Mouse (Mus musculus) embryonic facial prominence, embryonic 15.5 days (tissue): Measurements from ENCODE around the gene Hdac7. TPM values are rescaled to one million over a fixed set of nuclear protein-coding genes. Genes with fewer than 3 reads are reported as not detected.

ENCODE experiments used
- ATAC-seq: fragments of 200-750 bp; cut with Nextera tagmentation; 2 replicates; pipeline ENCODE4 v1.8.0; 2017; ENCODE audit warnings: low read depth, moderate TSS enrichment; ENCODE audit not compliant: insufficient number of reproducible peaks, low FRiP score, low TSS enrichment
- H3K27ac ChIP-seq: fragments of 300-500 bp; sonication (generic); replicated peaks from 2 replicates; pipeline ENCODE4 v1.5.1; 2015; ENCODE audit warnings: mild to moderate bottlenecking, inconsistent platforms
- H3K27me3 ChIP-seq: fragments of 300-500 bp; sonication (generic); 2 replicates; pipeline ENCODE4 v1.6.1; 2015; ENCODE audit warnings: inconsistent platforms
- H3K36me3 ChIP-seq: fragments of 300-500 bp; sonication (generic); 2 replicates; pipeline ENCODE4 v1.6.1; 2015; ENCODE audit warnings: mild to moderate bottlenecking, inconsistent platforms
- H3K4me1 ChIP-seq: fragments of 300-500 bp; sonication (generic); 2 replicates; pipeline ENCODE4 v1.6.1; 2015; ENCODE audit warnings: inconsistent platforms
- H3K4me2 ChIP-seq: fragments of 300-500 bp; sonication (generic); replicated peaks from 2 replicates; pipeline ENCODE4 v1.6.1; 2015; ENCODE audit warnings: mild to moderate bottlenecking, inconsistent platforms
- H3K4me3 ChIP-seq: fragments of 300-500 bp; sonication (generic); replicated peaks from 2 replicates; pipeline ENCODE4 v1.5.1; 2015; ENCODE audit warnings: mild to moderate bottlenecking, inconsistent platforms
- H3K9ac ChIP-seq: fragments of 300-500 bp; sonication (generic); 2 replicates; pipeline ENCODE4 v1.6.1; 2015; ENCODE audit warnings: inconsistent platforms
- H3K9me3 ChIP-seq: fragments of 300-500 bp; sonication (generic); replicated peaks from 2 replicates; pipeline ENCODE4 v1.6.1; 2016; ENCODE audit warnings: inconsistent platforms
- WGBS: fragments of 180-500 bp; shearing (Covaris S2); methylation state at CpG from one replicate; pipeline ENCODE4 v1.1.7; 2015; 5-methylcytosine and 5-hydroxymethylcytosine counted together
- polyA plus RNA-seq: library from polyadenylated mRNA; unstranded; fragments of >200 nt; fragmentation: Nextera tagmentation; extraction: Ambion mirVana; gene quantifications from 2 replicates; pipeline ENCODE4 v1.2.1, GENCODE M21; 2015

The Hdac7 gene
- polyA plus RNA-seq, 1 experiment from 2014 or later = 37.9 TPM

GRCm38 (mm10) chr15:97812875-97813274 lies 31.4 kb downstream of the Hdac7 start:
- no peaks in the 10 kb centered on the region for H3K9me3 ChIP-seq
- peaks cover 33% of the 10 kb centered on the region for H3K36me3 ChIP-seq
- peaks cover 44% of the 10 kb centered on the region for H3K4me1 ChIP-seq
- H3K27ac ChIP-seq = peak overlapping the region; percentile 60
- H3K4me3 ChIP-seq = no peak overlapping the region
- no peaks in the 10 kb centered on the region for H3K27me3 ChIP-seq
- no peak for ATAC-seq
- no peak overlapping the region for H3K4me2 ChIP-seq
- no peak overlapping the region for H3K9ac ChIP-seq
- 65% methylated on average over 7 of the region's 7 CpGs for WGBS

DNA sequence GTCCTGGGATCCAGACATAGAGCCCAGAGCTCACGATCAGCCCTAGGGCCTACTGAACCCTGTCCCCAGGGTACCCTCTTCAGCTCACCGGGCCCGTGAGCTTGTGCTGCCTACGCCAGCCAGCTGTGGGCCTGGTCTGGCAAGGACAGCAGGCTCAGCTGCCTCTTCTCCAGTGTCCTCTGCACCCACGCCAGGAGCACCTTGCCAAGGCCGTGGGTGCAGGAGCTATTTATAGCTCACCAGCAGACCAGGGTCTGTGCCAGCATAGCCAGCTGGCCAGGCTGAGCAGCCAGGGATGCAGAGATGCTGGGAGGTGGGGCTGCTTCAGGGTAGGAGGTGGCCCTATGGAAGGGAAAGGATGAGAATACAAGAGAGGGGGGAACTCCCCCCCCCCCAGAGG lies 32.2 kb downstream of the Hdac7 start:
- Histone ChIP-seq H3K4me1 (peaks cover 44% of the 10 kb centered on the region), H3K4me2 (no peak overlapping the region), H3K9ac (no peak overlapping the region), H3K27me3 (no peaks in the 10 kb centered on the region), H3K9me3 (no peaks in the 10 kb centered on the region), H3K36me3 (peaks cover 41% of the 10 kb centered on the region), H3K4me3 (no peak overlapping the region), H3K27ac (peak overlapping the region; percentile 60)
- 62% methylated on average over 6 of the region's 6 CpGs for WGBS
- ATAC-seq = peak; percentile 59; the same call in 1 of the 2 replicates

DNA sequence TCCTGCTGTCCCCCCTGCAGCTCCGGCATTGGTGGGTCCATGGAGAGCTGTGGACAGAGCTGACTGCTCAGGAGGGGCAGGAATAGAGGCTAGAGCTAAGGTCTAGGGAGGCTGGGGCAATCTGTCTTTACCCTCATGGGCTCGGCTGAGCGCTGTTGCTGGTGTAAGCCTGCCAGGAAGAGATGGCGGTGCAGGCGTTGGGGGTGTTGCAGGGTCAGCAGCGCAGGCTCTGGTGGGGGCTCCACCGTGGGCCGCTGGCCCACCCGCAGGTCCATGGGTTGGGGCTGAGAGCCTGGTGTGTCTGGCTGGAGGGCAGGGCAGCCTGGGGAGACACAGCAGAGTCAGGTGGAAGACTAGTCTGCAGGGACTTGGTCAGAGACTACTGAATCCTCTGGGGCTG lies 33.0 kb downstream of the Hdac7 start:
- no peak for ATAC-seq
- 90% methylated on average over 9 of the region's 9 CpGs for WGBS
- H3K4me3 ChIP-seq = no peak overlapping the region
- peaks cover 44% of the 10 kb centered on the region for H3K4me1 ChIP-seq
- no peak overlapping the region; the same call in 1 of the 2 replicates for H3K27ac ChIP-seq
- no peaks in the 10 kb centered on the region for H3K9me3 ChIP-seq
- no peaks in the 10 kb centered on the region for H3K27me3 ChIP-seq
- H3K4me2 ChIP-seq = no peak overlapping the region
- H3K9ac ChIP-seq = no peak overlapping the region
- H3K36me3 ChIP-seq = peaks cover 49% of the 10 kb centered on the region

GRCm38 (mm10) chr15:97810399-97810798 lies 33.9 kb downstream of the Hdac7 start:
- Histone ChIP-seq H3K4me1 (peaks cover 43% of the 10 kb centered on the region), H3K9me3 (no peaks in the 10 kb centered on the region), H3K4me2 (no peak overlapping the region), H3K9ac (no peak overlapping the region), H3K4me3 (no peak overlapping the region), H3K27me3 (no peaks in the 10 kb centered on the region), H3K36me3 (peaks cover 48% of the 10 kb centered on the region), H3K27ac (no peak overlapping the region)
- WGBS = 87% methylated on average over 5 of the region's 5 CpGs
- ATAC-seq = no peak

GRCm38 (mm10) chr15:97809942-97810341 lies 34.4 kb downstream of the Hdac7 start:
- no peaks in the 10 kb centered on the region for H3K27me3 ChIP-seq
- H3K9me3 ChIP-seq = no peaks in the 10 kb centered on the region
- H3K4me3 ChIP-seq = no peak overlapping the region
- no peak for ATAC-seq
- H3K36me3 ChIP-seq = peaks cover 50% of the 10 kb centered on the region
- H3K4me2 ChIP-seq = no peak overlapping the region
- WGBS = 81% methylated on average over 5 of the region's 5 CpGs
- H3K9ac ChIP-seq = no peak overlapping the region
- peaks cover 38% of the 10 kb centered on the region for H3K4me1 ChIP-seq
- no peak overlapping the region for H3K27ac ChIP-seq

DNA sequence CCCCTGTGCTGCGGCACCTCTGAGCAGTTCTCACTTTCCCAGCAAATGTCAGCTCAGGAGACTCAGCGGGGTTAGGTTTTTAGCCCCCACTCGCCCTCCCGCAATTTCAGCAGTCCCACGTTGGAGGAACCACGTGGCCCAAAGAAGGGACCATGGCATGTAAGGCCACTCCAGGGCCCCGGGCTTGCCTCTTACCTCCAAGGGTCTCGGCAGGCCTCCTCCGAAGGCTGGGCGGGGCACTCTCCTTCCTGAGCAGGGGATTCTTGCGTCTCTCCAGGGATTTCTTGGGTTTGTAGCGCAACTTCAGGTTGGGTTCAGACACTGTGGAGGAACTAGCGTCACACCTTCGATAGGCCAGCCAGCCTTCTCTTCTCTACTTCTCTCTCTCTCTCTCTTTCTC lies 35.1 kb downstream of the Hdac7 start:
- no peak overlapping the region for H3K4me3 ChIP-seq
- no peak overlapping the region for H3K27ac ChIP-seq
- no peak overlapping the region for H3K4me2 ChIP-seq
- no peaks in the 10 kb centered on the region for H3K9me3 ChIP-seq
- H3K27me3 ChIP-seq = no peaks in the 10 kb centered on the region
- H3K36me3 ChIP-seq = peaks cover 54% of the 10 kb centered on the region
- no peak for ATAC-seq
- WGBS = 84% methylated on average over 14 of the region's 14 CpGs
- H3K9ac ChIP-seq = no peak overlapping the region
- peaks cover 31% of the 10 kb centered on the region for H3K4me1 ChIP-seq

DNA sequence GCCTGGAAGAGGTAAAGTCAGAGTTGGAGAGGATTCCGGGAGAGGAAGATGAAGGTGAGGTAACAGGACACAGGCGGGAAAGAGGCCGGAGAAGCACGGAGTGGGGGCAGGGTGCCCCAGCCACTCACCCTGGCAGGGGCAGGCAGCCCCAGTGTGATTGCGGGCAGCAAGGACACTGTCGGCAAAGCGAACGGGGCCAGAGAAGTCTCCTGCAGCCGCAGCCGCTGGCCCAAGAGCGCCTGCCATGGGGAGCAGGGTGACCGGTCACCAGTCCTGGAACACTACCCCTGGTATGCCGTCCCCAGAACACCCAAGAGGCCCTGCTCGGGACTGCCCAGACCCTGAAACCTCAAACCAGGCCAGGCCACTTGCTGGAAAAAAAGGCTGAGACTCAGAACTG lies 35.8 kb downstream of the Hdac7 start:
- WGBS = 84% methylated on average over 14 of the region's 14 CpGs
- Histone ChIP-seq H3K9me3 (no peaks in the 10 kb centered on the region), H3K36me3 (peaks cover 54% of the 10 kb centered on the region), H3K27ac (no peak overlapping the region), H3K4me1 (peaks cover 24% of the 10 kb centered on the region), H3K4me2 (no peak overlapping the region), H3K4me3 (no peak overlapping the region), H3K9ac (no peak overlapping the region), H3K27me3 (no peaks in the 10 kb centered on the region)
- ATAC-seq = no peak

GRCm38 (mm10) chr15:97807867-97808266 lies 36.4 kb downstream of the Hdac7 start:
- Histone ChIP-seq H3K4me1 (peaks cover 18% of the 10 kb centered on the region), H3K36me3 (peaks cover 54% of the 10 kb centered on the region), H3K4me2 (no peak overlapping the region), H3K9ac (no peak overlapping the region), H3K4me3 (no peak overlapping the region), H3K27me3 (no peaks in the 10 kb centered on the region), H3K9me3 (no peaks in the 10 kb centered on the region), H3K27ac (no peak overlapping the region)
- ATAC-seq = no peak
- 72% methylated on average over 12 of the region's 12 CpGs for WGBS

- Histone ChIP-seq H3K4me3 (no peak overlapping the region), H3K4me1 (no peaks in the 10 kb centered on the region), H3K27ac (no peak overlapping the region), H3K27me3 (no peaks in the 10 kb centered on the region), H3K36me3 (peaks cover 69% of the 10 kb centered on the region), H3K9ac (no peak overlapping the region), H3K9me3 (no peaks in the 10 kb centered on the region), H3K4me2 (no peak overlapping the region)
- WGBS = 30% methylated on average over 13 of the region's 13 CpGs
- no peak for ATAC-seq
Measured at GRCm38 (mm10) chr15:97802575-97802974, 41.7 kb downstream of the Hdac7 start.

DNA sequence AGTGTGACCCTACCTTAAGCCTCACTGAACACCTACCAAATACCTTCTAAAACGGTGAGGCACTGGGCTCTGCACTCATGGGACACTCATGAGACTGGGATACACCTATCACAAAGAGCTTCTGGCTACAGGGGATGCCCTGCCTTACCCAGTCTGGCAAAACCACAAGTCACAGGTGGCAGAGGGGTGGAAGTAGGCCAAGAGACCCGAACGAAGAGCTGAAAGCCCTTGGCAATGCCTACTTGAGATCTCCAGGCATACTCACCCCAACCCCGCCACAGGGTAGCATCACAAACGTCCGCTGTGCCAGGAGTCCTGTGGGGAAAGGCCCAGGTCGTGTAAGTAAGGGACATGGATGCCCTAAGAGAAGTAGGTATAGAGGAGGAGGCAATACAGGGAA lies 42.5 kb downstream of the Hdac7 start:
- no peak overlapping the region for H3K9ac ChIP-seq
- no peak overlapping the region for H3K27ac ChIP-seq
- H3K9me3 ChIP-seq = no peaks in the 10 kb centered on the region
- H3K4me1 ChIP-seq = no peaks in the 10 kb centered on the region
- ATAC-seq = no peak
- H3K4me2 ChIP-seq = no peak overlapping the region
- no peak overlapping the region for H3K4me3 ChIP-seq
- peaks cover 68% of the 10 kb centered on the region for H3K36me3 ChIP-seq
- 81% methylated on average over 7 of the region's 7 CpGs for WGBS
- no peaks in the 10 kb centered on the region for H3K27me3 ChIP-seq

DNA sequence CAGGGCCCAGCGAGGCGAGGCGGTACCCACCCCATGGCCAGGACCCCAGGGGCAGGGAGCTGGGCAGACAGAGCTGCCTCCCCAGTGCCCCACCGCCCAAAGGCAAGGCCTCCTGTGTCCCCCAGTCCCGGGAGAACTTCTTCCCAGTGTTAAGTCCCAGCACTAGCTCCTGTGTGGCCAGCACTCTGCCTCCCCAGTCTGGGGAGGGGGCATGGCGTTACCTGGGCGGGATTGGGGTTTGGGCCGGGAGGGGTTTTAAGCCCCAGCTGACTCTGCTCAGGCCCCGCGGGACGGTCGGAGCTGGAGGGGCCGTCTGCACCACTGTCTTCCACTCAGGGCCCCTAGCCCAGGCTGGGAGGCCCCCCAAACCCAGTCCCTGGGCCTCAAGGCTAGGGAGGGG lies 43.4 kb downstream of the Hdac7 start:
- no peak overlapping the region for H3K4me3 ChIP-seq
- no peak overlapping the region for H3K4me2 ChIP-seq
- H3K9ac ChIP-seq = no peak overlapping the region
- H3K4me1 ChIP-seq = no peaks in the 10 kb centered on the region
- H3K27me3 ChIP-seq = no peaks in the 10 kb centered on the region
- H3K36me3 ChIP-seq = peaks cover 70% of the 10 kb centered on the region
- H3K9me3 ChIP-seq = no peaks in the 10 kb centered on the region
- no peak overlapping the region for H3K27ac ChIP-seq
- ATAC-seq = no peak
- 82% methylated on average over 13 of the region's 13 CpGs for WGBS

GRCm38 (mm10) chr15:97799446-97799845 lies 44.9 kb downstream of the Hdac7 start:
- H3K4me3 ChIP-seq = no peak overlapping the region
- no peaks in the 10 kb centered on the region for H3K27me3 ChIP-seq
- no peaks in the 10 kb centered on the region for H3K4me1 ChIP-seq
- no peak overlapping the region for H3K27ac ChIP-seq
- no peak for ATAC-seq
- no peaks in the 10 kb centered on the region for H3K9me3 ChIP-seq
- no peak overlapping the region for H3K4me2 ChIP-seq
- WGBS = 86% methylated on average over 11 of the region's 11 CpGs
- no peak overlapping the region for H3K9ac ChIP-seq
- H3K36me3 ChIP-seq = peaks cover 78% of the 10 kb centered on the region
